Mouse (Mus musculus) limb, embryonic 11.5 days (tissue): Measurements from ENCODE around the gene Limch1. TPM values are rescaled to one million over a fixed set of nuclear protein-coding genes. Genes with fewer than 3 reads are reported as not detected.
A peak's percentile ranks its signal among the peaks of the same experiment; 100 is the strongest.

Experiments
- ATAC-seq: fragments of 200-750 bp; cut with Nextera tagmentation; 2 replicates; pipeline ENCODE4 v1.8.0; 2017; ENCODE audit warnings: low read depth; ENCODE audit not compliant: insufficient number of reproducible peaks, low FRiP score, low TSS enrichment
- DNase-seq: peaks from one replicate; pipeline ENCODE4 v3.0.0-alpha.2; 2015; ENCODE audit warnings: low spot score
- H3K27ac ChIP-seq: fragments of 300-500 bp; sonication (generic); replicated peaks from 2 replicates; pipeline ENCODE4 v1.5.1; 2014; ENCODE audit warnings: low read depth, mild to moderate bottlenecking, low read length
- H3K27me3 ChIP-seq: fragments of 300-500 bp; sonication (generic); 2 replicates; pipeline ENCODE4 v1.6.1; 2014; ENCODE audit warnings: mild to moderate bottlenecking, low read length, mixed read lengths; ENCODE audit not compliant: control insufficient read depth, insufficient read depth
- H3K36me3 ChIP-seq: fragments of 300-500 bp; sonication (generic); 2 replicates; pipeline ENCODE4 v1.6.1; 2014; ENCODE audit warnings: mild to moderate bottlenecking, low read length, moderate library complexity, mixed read lengths; ENCODE audit not compliant: control insufficient read depth, insufficient read depth
- H3K4me1 ChIP-seq: fragments of 300-500 bp; sonication (generic); 2 replicates; pipeline ENCODE4 v1.6.1; 2014; ENCODE audit warnings: low read length, mixed read lengths; ENCODE audit not compliant: control insufficient read depth, insufficient read depth
- H3K4me2 ChIP-seq: fragments of 300-500 bp; sonication (generic); 2 replicates; pipeline ENCODE4 v1.6.1; 2014; ENCODE audit warnings: low read depth, mild to moderate bottlenecking, moderate library complexity; ENCODE audit not compliant: severe bottlenecking
- H3K4me3 ChIP-seq: fragments of 300-500 bp; sonication (generic); 2 replicates; pipeline ENCODE4 v1.5.1; 2014; ENCODE audit warnings: low read depth, low read length
- H3K9ac ChIP-seq: fragments of 300-500 bp; sonication (generic); 2 replicates; pipeline ENCODE4 v1.6.1; 2014; ENCODE audit warnings: mild to moderate bottlenecking, low read length
- H3K9me3 ChIP-seq: fragments of 300-500 bp; sonication (generic); 2 replicates; pipeline ENCODE4 v1.6.1; 2016; ENCODE audit warnings: low read length; ENCODE audit not compliant: control insufficient read depth
- WGBS: fragments of 180-500 bp; shearing (Covaris S2); extraction: QIAGEN DNeasy Blood & Tissue Kit; methylation state at CpG from one replicate; pipeline ENCODE4 v1.1.7; 2014; 5-methylcytosine and 5-hydroxymethylcytosine counted together
- polyA plus RNA-seq: library from polyadenylated mRNA; unstranded; fragments of >200 nt; fragmentation: Nextera tagmentation; extraction: Ambion mirVana; gene quantifications from 2 replicates; pipeline ENCODE4 v1.2.1, GENCODE M21; 2014

Limch1 gene
- polyA plus RNA-seq, 1 experiment from 2014 or later = 39.7 TPM

DNA sequence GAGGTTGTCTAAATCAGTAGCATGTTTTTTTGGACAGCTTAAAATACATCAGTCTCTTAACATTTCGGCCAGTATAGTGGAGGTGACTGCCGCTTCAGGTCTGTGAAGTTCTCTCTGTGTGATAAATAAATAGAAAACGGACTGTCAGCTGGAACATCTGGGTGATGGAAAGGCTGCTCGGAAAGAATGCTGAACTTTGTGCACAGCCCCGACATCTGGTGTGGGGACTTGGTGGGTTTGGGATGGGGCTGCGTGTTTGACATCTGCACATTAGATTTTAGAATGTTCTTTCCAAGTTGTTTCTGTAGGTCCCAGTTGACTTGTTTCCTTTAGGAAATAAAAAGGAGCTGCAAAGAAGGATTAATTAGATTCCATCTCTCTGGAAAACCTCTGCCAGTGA lies 89.1 kb downstream of the Limch1 start:
- ATAC-seq = no peak
- Histone ChIP-seq H3K4me1 (no peaks in the 10 kb centered on the region; the same call in 1 of the 2 replicates), H3K9ac (no peak overlapping the region), H3K27me3 (no peaks in the 10 kb centered on the region), H3K27ac (no peak overlapping the region), H3K4me3 (no peak overlapping the region), H3K9me3 (no peaks in the 10 kb centered on the region), H3K36me3 (no peaks in the 10 kb centered on the region), H3K4me2 (no peak overlapping the region)
- DNase-seq = peak; percentile 33
- WGBS = 45% methylated on average over 6 of the region's 6 CpGs

DNA sequence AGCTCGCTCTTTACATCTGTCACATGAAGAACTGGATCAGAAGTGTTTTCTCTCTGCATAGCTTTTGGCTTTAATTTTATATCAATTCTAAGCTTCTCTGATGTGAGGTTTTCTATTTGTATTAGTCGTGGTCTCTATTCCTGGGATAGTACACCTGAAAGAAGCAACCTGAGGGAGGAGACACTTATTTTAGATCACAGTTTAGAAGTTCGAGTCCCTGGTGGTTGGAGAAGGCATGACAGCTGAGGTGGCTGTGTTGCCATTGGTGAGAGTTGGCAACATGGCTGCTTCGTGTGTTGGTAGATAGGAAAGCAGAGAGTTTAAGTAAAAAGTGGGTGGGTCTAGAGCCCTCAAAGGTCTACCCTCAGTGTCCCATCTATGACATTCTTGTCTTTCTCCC lies 91.3 kb downstream of the Limch1 start:
- Histone ChIP-seq H3K27me3 (no peaks in the 10 kb centered on the region), H3K4me2 (no peak overlapping the region), H3K36me3 (no peaks in the 10 kb centered on the region), H3K27ac (no peak overlapping the region), H3K9ac (no peak overlapping the region), H3K4me3 (no peak overlapping the region), H3K9me3 (no peaks in the 10 kb centered on the region), H3K4me1 (no peaks in the 10 kb centered on the region; the same call in 1 of the 2 replicates)
- no peak for DNase-seq
- no peak for ATAC-seq
- WGBS = 85% methylated on average over 4 of the region's 4 CpGs

DNA sequence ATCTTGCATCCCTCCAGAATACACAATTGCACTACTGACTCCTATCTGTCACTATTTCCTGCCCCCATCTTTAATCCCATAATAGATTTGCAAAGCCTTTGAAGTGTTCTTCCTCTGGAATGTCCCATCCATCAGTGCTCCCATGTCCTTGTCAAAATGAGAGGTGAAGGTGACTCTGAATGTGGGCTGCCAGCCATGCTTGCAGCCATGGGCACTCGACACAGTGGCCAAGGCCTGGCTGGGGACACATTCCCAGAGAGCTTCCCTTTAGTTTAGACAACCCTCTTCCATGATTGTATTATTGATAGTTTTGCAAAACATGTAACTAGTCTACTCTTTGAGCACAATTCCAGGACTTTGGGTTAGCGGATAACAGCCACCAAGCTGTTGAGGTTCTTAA lies 96.3 kb downstream of the Limch1 start:
- H3K4me3 ChIP-seq = no peak overlapping the region
- H3K27ac ChIP-seq = no peak overlapping the region
- H3K9ac ChIP-seq = no peak overlapping the region
- H3K36me3 ChIP-seq = no peaks in the 10 kb centered on the region
- H3K27me3 ChIP-seq = no peaks in the 10 kb centered on the region
- 91% methylated on average over 2 of the region's 2 CpGs for WGBS
- H3K4me2 ChIP-seq = no peak overlapping the region
- H3K4me1 ChIP-seq = no peaks in the 10 kb centered on the region
- H3K9me3 ChIP-seq = no peaks in the 10 kb centered on the region
- DNase-seq = no peak
- no peak for ATAC-seq

DNA sequence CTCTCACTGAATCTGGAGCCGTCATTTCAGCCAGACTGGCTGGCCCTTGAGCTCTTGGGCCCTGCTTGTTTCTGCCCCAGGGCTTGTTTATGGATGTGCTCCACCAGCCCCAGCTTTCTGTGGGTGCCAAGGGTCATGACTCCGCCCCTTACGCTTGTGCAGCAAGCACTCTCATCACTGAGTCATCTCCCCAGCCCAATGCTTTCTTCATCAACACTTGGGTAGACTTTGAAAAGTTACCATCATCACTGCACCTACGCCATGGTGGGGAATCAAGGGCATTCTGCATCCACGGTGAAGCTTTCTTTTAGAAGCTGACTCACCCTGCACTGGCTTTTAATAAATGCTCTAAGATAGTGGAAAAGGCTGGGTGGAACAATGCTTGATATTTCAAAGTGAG lies 97.1 kb downstream of the Limch1 start:
- no peaks in the 10 kb centered on the region for H3K27me3 ChIP-seq
- ATAC-seq = no peak
- 90% methylated on average over 5 of the region's 5 CpGs for WGBS

DNA sequence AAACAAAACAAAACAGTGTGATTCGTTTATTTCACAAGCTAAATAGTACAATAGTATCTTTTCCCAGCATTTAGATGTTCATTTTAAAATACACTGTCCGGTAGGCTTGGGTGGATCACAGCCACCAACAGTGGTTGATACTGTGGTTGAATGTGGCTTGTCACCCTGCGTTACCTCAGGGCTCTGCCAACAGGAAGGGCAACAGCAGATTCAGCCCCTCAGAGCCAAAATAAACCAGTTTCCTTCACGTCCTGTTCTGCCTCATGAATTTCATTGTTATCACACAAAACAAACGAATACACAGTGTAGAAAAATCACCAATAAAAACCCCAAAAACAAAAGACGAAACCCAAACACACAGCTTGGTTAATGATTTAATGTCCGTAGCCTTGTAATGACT lies 102.5 kb downstream of the Limch1 start:
- no peaks in the 10 kb centered on the region for H3K36me3 ChIP-seq
- H3K4me1 ChIP-seq = no peaks in the 10 kb centered on the region
- DNase-seq (no peak), ATAC-seq (no peak)
- H3K9ac ChIP-seq = no peak overlapping the region
- no peaks in the 10 kb centered on the region for H3K27me3 ChIP-seq
- H3K4me2 ChIP-seq = no peak overlapping the region
- H3K27ac ChIP-seq = no peak overlapping the region
- no peaks in the 10 kb centered on the region for H3K9me3 ChIP-seq
- H3K4me3 ChIP-seq = no peak overlapping the region
- 82% methylated on average over 7 of the region's 7 CpGs for WGBS

More for the DNA sequence above, 97.1 kb downstream of the Limch1 start:
- H3K9me3 ChIP-seq = no peaks in the 10 kb centered on the region
- H3K9ac ChIP-seq = no peak overlapping the region
- H3K27ac ChIP-seq = no peak overlapping the region
- no peak overlapping the region for H3K4me2 ChIP-seq
- no peak overlapping the region for H3K4me3 ChIP-seq
- no peak for DNase-seq
- no peaks in the 10 kb centered on the region for H3K4me1 ChIP-seq
- H3K36me3 ChIP-seq = no peaks in the 10 kb centered on the region

DNA sequence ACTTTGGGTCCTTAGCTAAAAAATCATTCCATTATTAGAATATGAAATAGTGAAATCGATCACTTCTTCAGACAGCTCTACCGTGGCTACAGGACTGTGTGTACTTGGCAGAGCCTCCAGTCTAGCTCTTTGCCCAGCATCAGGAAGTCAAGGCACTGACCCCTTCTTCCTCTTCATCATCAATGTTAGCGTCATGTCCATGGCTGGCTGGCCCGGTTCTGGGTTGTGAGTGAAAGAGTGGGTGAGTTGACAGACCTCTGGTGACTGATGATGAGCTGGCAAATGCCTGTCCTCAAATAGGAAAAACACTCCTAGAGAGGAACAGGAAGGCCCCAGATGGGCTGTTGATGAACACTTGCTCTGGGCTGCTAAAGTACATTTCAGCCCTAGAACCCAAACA lies 103.5 kb downstream of the Limch1 start:
- DNase-seq (no peak), ATAC-seq (no peak)
- H3K4me1 ChIP-seq = no peaks in the 10 kb centered on the region
- no peaks in the 10 kb centered on the region for H3K27me3 ChIP-seq
- no peaks in the 10 kb centered on the region for H3K36me3 ChIP-seq
- H3K4me3 ChIP-seq = no peak overlapping the region
- no peak overlapping the region for H3K27ac ChIP-seq
- H3K9me3 ChIP-seq = no peaks in the 10 kb centered on the region
- 83% methylated on average over 4 of the region's 4 CpGs for whole genome bisulfite sequencing
- H3K4me2 ChIP-seq = no peak overlapping the region
- no peak overlapping the region for H3K9ac ChIP-seq

DNA sequence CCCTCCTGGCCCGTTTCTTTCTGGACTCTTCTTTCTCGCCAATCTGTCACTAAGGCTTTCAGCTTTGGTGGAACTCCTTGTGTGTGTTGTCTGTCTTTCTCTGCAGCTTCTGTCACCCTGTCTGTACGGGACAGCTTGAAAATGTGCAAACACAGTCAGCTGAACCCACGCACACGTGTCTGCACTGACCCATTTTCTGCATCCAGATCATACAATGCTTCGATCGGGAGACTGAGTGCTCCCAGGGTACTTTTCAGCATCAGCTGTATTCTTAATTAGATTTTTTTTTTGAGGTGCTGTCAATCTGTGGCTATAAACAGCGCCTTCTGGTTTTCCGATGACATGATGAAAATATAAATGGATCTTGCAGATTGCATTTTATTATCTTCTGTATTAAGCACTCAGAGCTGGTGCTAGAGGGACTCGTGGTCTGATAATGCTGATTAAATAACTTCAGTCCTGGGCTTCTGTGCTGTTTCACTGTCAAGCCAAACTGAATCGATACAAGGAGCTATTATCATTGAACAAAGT lies 105.2 kb downstream of the Limch1 start:
- ATAC-seq (no peak), DNase-seq (no peak)
- no peak overlapping the region for H3K4me3 ChIP-seq
- no peaks in the 10 kb centered on the region for H3K36me3 ChIP-seq
- H3K27me3 ChIP-seq = no peaks in the 10 kb centered on the region
- no peaks in the 10 kb centered on the region for H3K9me3 ChIP-seq
- H3K27ac ChIP-seq = no peak overlapping the region
- 88% methylated on average over 11 of the region's 11 CpGs for WGBS
- no peak overlapping the region for H3K9ac ChIP-seq
- H3K4me2 ChIP-seq = no peak overlapping the region
- no peaks in the 10 kb centered on the region for H3K4me1 ChIP-seq

DNA sequence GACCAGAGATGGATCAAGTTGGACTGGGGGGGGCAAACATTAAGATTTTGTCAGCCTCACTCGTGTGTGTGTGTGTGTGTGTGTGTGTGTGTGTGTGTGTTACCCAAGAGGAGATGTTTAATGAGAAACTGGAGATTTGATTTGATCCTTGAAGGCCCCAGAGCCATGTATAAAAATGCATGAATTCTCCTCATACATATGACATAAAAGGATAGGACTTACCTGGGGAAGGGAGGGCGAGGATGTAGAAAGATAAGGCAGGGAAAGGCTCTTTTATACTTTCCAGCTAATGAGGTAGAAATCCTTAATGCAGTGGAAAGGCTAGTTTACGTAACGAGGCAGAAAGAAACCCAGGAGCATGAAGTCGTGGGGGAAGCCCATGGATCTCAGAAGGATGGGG lies 106.1 kb downstream of the Limch1 start:
- DNase-seq (no peak), ATAC-seq (no peak)
- no peak overlapping the region for H3K9ac ChIP-seq
- H3K4me1 ChIP-seq = no peaks in the 10 kb centered on the region
- no peaks in the 10 kb centered on the region for H3K9me3 ChIP-seq
- H3K27me3 ChIP-seq = no peaks in the 10 kb centered on the region
- H3K4me2 ChIP-seq = no peak overlapping the region
- 79% methylated on average over 5 of the region's 5 CpGs for whole genome bisulfite sequencing
- no peaks in the 10 kb centered on the region for H3K36me3 ChIP-seq
- no peak overlapping the region for H3K27ac ChIP-seq
- H3K4me3 ChIP-seq = no peak overlapping the region

DNA sequence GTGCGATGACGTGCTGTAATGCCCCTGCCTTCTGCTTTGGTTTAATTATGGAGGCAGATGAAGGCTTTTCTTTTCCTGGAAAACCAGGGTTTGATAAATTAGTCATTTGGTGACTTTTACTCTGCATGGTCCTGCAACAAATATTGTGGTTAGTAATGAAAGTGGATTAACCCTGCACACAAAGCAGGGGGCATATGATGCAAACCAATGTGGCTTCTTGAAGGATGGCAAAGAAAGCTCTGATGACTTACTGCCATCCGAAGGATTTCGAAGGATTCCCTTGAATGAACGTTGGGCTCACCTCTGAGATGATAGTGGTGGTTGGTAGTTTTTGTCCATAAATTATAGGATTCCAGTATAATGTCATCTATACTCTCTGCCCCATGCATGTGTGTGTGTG lies 108.6 kb downstream of the Limch1 start:
- H3K27me3 ChIP-seq = no peaks in the 10 kb centered on the region
- H3K9ac ChIP-seq = no peak overlapping the region
- DNase-seq = no peak
- no peaks in the 10 kb centered on the region for H3K4me1 ChIP-seq
- H3K4me2 ChIP-seq = no peak overlapping the region
- H3K9me3 ChIP-seq = no peaks in the 10 kb centered on the region
- 74% methylated on average over 5 of the region's 5 CpGs for WGBS
- no peak for ATAC-seq
- no peaks in the 10 kb centered on the region for H3K36me3 ChIP-seq
- H3K27ac ChIP-seq = no peak overlapping the region
- H3K4me3 ChIP-seq = no peak overlapping the region
